Mouse (Mus musculus) common myeloid progenitor, adult 5-6 weeks (primary cell): ENCODE results near the gene Slc12a4. TPM values are rescaled to one million over a fixed set of nuclear protein-coding genes. Genes with fewer than 3 reads are reported as not detected.
"Not testable (repeated sequence)": the region's sequence is repeated elsewhere in the genome, so short reads cannot be mapped to it uniquely, and the experiment has no call there.

Source experiments
- ATAC-seq: replicated peaks from 2 replicates; pipeline ENCODE4 v1.8.0; 2016; ENCODE audit warnings: low read depth, mild to moderate bottlenecking, moderate TSS enrichment, inconsistent platforms; ENCODE audit not compliant: poor library complexity, severe bottlenecking
- total RNA-seq: library from RNA; stranded (forward); fragments of 200-1000, 187-1606 nt; gene quantifications from 2 replicates; pipeline ENCODE4 v1.2.3, GENCODE M21; 2017

Gene Slc12a4
- total RNA-seq: 1.9 and 8.1 TPM in 2 replicates

- peak; percentile 46 for ATAC-seq
These were observed at the start of gene Slc12a4 for GRCm38 (mm10) chr8:105965905-105966341. TSS of gene Slc12a4 (minus strand) at chr8:105966097.

- not testable (repeated sequence) for ATAC-seq
These were observed 46.3 kb upstream of the Slc12a4 start for GRCm38 (mm10) chr8:106012203-106012602.

- no peak for ATAC-seq
These were observed 45.7 kb upstream of the Slc12a4 start, which contains the start of gene Ddx28 for GRCm38 (mm10) chr8:106011643-106011986. TSS of gene Ddx28 (minus strand) at chr8:106011882.

GRCm38 (mm10) chr8:106010748-106011642, 45.1 kb upstream of the Slc12a4 start:
- ATAC-seq: peak; percentile 93

GRCm38 (mm10) chr8:106007891-106008290, 42.0 kb upstream of the Slc12a4 start:
- ATAC-seq: not testable (repeated sequence)

- no peak for ATAC-seq
These were observed 41.2 kb upstream of the Slc12a4 start for GRCm38 (mm10) chr8:106007135-106007534.

- ATAC-seq: peak; percentile 46
These were observed 40.5 kb upstream of the Slc12a4 start for GRCm38 (mm10) chr8:106006413-106006812.

GRCm38 (mm10) chr8:106005875-106006274, 40.0 kb upstream of the Slc12a4 start, which contains the start of gene Dpep2nb:
TSS of gene Dpep2nb (minus strand) at chr8:106005975.
- ATAC-seq: no peak

GRCm38 (mm10) chr8:106004538-106005207, 38.8 kb upstream of the Slc12a4 start:
- ATAC-seq: 0 out of 2 replicates have a peak, but pooled peaks have one; percentile 36

- no peak for ATAC-seq
These were observed 36.0 kb upstream of the Slc12a4 start for GRCm38 (mm10) chr8:106001908-106002307.

- no peak for ATAC-seq
These were observed 33.1 kb upstream of the Slc12a4 start for GRCm38 (mm10) chr8:105998971-105999370.

- ATAC-seq: peak; percentile 95
These were observed 30.5 kb upstream of the Slc12a4 start for GRCm38 (mm10) chr8:105996359-105996758.

- no peak for ATAC-seq
These were observed 27.3 kb upstream of the Slc12a4 start for GRCm38 (mm10) chr8:105993226-105993625.

- ATAC-seq: no peak
These were observed 26.6 kb upstream of the Slc12a4 start for GRCm38 (mm10) chr8:105992499-105992898.

GRCm38 (mm10) chr8:105991546-105991945, 25.6 kb upstream of the Slc12a4 start:
- ATAC-seq: no peak

GRCm38 (mm10) chr8:105990856-105991387, 25.0 kb upstream of the Slc12a4 start, which contains the start of gene Dus2:
TSS of gene Dus2 (plus strand) at chr8:105991337.
- ATAC-seq: peak; percentile 93

- ATAC-seq: no peak
These were observed 22.6 kb upstream of the Slc12a4 start for GRCm38 (mm10) chr8:105988546-105988945.

- ATAC-seq: peak; percentile 98
These were observed 17.5 kb upstream of the Slc12a4 start for GRCm38 (mm10) chr8:105983406-105983805.

- no peak for ATAC-seq
These were observed 15.2 kb upstream of the Slc12a4 start for GRCm38 (mm10) chr8:105981146-105981545.

GRCm38 (mm10) chr8:105979325-105979724, 13.4 kb upstream of the Slc12a4 start, which contains the start of gene Dpep3:
TSS of gene Dpep3 (minus strand) at chr8:105979429.
- no peak for ATAC-seq
